Mouse (Mus musculus): ENCODE measurements around the gene Rack1. TPM values are rescaled to one million over a fixed set of nuclear protein-coding genes. Genes with fewer than 3 reads are reported as not detected.
"Not testable (repeated sequence)": the region's sequence is repeated elsewhere in the genome, so short reads cannot be mapped to it uniquely, and the experiment has no call there.

The Rack1 gene
- 100 to 1,000 TPM; 383 to 424 TPM for total RNA-seq (2021)
- long read RNA-seq, experiment 1, transcript Rack1-201 (8 exons, 1,447 nt) = major isoform, 43 of 49 reads
- long read RNA-seq, experiment 1, partial matches to known transcripts = 6 of 49 reads
- long read RNA-seq, experiment 1, other reads (novel, unspliced or antisense) = 0 of 49 reads
- long read RNA-seq, experiment 2, transcript Rack1-201 (8 exons, 1,447 nt) = major isoform, 45 of 55 reads
- long read RNA-seq, experiment 2, partial matches to known transcripts = 7 of 55 reads
- long read RNA-seq, experiment 2, other reads (novel, unspliced or antisense) = 0 of 55 reads

GRCm38 (mm10) chr11:48799921-48800701, at the start of gene Rack1:
Gene Rack1 (plus strand): TSS chr11:48800332.
- H3K27ac ChIP-seq = peak within 1 kb of the TSS; percentile 96
- peak within 1 kb of the TSS; percentile 92 for H3K4me3 ChIP-seq
- intact Hi-C loops (cut with DNase I) = no loop called here
- TF ChIP-seq CTCF (IDR thresholded peaks at IDR 0.05) = no peak
- DNase-seq = peak; percentile 92

GRCm38 (mm10) chr11:48750428-48750827, 49.7 kb upstream of the Rack1 start:
- H3K27ac ChIP-seq = no peak overlapping the region
- no peak for DNase-seq
- intact Hi-C loops (cut with DNase I) = no loop called here
- no peak for TF ChIP-seq CTCF (IDR thresholded peaks at IDR 0.05)
- no peak overlapping the region for H3K4me3 ChIP-seq

- H3K4me3 ChIP-seq; intact Hi-C loops (cut with DNase I); DNase-seq: not testable (repeated sequence)
These were observed 46.6 kb upstream of the Rack1 start for GRCm38 (mm10) chr11:48753534-48753933.

DNA sequence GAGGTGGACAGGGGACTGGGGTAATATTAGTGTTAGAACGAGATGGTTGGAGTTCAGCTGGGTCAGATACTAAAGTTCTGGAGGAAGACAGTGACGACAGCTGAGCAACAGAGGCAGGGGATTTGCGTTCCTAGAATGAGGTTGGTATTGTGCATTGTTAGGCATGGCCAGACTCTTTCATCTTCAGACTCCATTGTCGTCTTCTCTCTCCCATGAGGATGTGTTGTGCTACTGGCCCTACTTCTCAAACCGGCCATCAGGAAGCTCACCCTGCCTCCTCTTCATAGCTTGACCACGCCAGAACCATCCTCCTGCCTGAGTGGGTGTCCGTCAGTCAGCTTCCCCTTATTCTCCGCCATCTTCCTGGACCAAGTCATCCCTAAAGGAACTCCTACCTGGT, 41.1 kb upstream of the Rack1 start:
- Histone ChIP-seq H3K4me3 (no peak overlapping the region), H3K27ac (no peak overlapping the region)
- DNase-seq = no peak
- no peak for TF ChIP-seq CTCF (IDR thresholded peaks at IDR 0.05)
- intact Hi-C loops (cut with DNase I) = no loop called here

More at GRCm38 (mm10) chr11:48753534-48753933, 46.6 kb upstream of the Rack1 start:
- not testable (repeated sequence) for H3K27ac ChIP-seq

GRCm38 (mm10) chr11:48764119-48764518, 36.0 kb upstream of the Rack1 start:
- Histone ChIP-seq H3K27ac (no peak overlapping the region), H3K4me3 (no peak overlapping the region)
- intact Hi-C loops (cut with DNase I) = no loop called here
- no peak for TF ChIP-seq CTCF (IDR thresholded peaks at IDR 0.05)
- DNase-seq = no peak

- no peak for DNase-seq
- intact Hi-C loops (cut with DNase I) = no loop called here
- TF ChIP-seq CTCF (IDR thresholded peaks at IDR 0.05) = no peak
- H3K27ac ChIP-seq = no peak overlapping the region
- no peak overlapping the region for H3K4me3 ChIP-seq
These were observed 32.8 kb upstream of the Rack1 start for GRCm38 (mm10) chr11:48767195-48767876.

- TF ChIP-seq CTCF (IDR thresholded peaks at IDR 0.05) = peak; percentile 82
- intact Hi-C loops (cut with DNase I) = loop anchor here (5.0 kb wide), 1 partner anchor 336 kb away; no protein-coding TSS in a partner anchor
- no peak overlapping the region for H3K4me3 ChIP-seq
- DNase-seq = no peak
- H3K27ac ChIP-seq = no peak overlapping the region
These were observed 28.4 kb upstream of the Rack1 start for GRCm38 (mm10) chr11:48771691-48772090.

GRCm38 (mm10) chr11:48774443-48775298, 25.5 kb upstream of the Rack1 start:
- intact Hi-C loops (cut with DNase I) = loop anchor here (5.0 kb wide), 1 partner anchor 333 kb away; no protein-coding TSS in a partner anchor
- no peak for DNase-seq
- TF ChIP-seq CTCF (IDR thresholded peaks at IDR 0.05) = peak; percentile 71
- H3K27ac ChIP-seq = no peak overlapping the region
- peak overlapping the region; percentile 50 for H3K4me3 ChIP-seq

DNA sequence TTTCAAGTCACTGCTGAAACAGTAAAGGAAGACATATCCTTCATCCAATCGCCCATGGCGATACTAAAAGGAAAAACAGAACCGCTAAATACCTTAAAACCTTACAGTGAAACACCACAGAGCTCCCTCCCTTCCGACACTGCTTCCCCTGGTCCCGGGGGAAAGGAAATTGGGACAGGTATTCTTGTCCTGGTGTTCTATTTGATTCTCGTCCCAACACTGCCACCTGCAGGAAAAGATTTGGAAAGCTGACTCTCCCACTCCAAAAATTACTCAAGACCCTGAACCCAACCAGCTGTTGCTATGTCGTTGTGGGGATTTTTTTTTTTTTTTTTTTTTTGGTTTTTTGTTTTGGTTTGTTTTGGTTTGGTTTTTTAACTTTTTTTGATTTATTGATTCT, 24.6 kb upstream of the Rack1 start:
- DNase-seq = peak; percentile 48
- Histone ChIP-seq H3K27ac (no peak overlapping the region; the same call in 1 of the 2 replicates), H3K4me3 (peak overlapping the region; percentile 42)
- TF ChIP-seq CTCF (IDR thresholded peaks at IDR 0.05) = peak; percentile 65
- intact Hi-C loops (cut with DNase I) = no loop called here

GRCm38 (mm10) chr11:48776664-48777063, 23.5 kb upstream of the Rack1 start:
- intact Hi-C loops (cut with DNase I) = no loop called here
- H3K4me3 ChIP-seq = no peak overlapping the region
- DNase-seq = no peak
- peak; percentile 19; the same call in 1 of the 2 replicates for TF ChIP-seq CTCF (IDR thresholded peaks at IDR 0.05)
- H3K27ac ChIP-seq = no peak overlapping the region

GRCm38 (mm10) chr11:48777303-48777702, 22.8 kb upstream of the Rack1 start:
- H3K27ac ChIP-seq = no peak overlapping the region
- intact Hi-C loops (cut with DNase I) = no loop called here
- no peak for TF ChIP-seq CTCF (IDR thresholded peaks at IDR 0.05)
- no peak for DNase-seq
- no peak overlapping the region for H3K4me3 ChIP-seq

- TF ChIP-seq CTCF (IDR thresholded peaks at IDR 0.05) = peak; percentile 65
- intact Hi-C loops (cut with DNase I) = no loop called here
- H3K27ac ChIP-seq = no peak overlapping the region
- no peak overlapping the region for H3K4me3 ChIP-seq
- DNase-seq = no peak
These were observed 20.7 kb upstream of the Rack1 start for GRCm38 (mm10) chr11:48779450-48779849.

All from gastrocnemius, adult 2 months (tissue).